In the genomic region with DNA sequence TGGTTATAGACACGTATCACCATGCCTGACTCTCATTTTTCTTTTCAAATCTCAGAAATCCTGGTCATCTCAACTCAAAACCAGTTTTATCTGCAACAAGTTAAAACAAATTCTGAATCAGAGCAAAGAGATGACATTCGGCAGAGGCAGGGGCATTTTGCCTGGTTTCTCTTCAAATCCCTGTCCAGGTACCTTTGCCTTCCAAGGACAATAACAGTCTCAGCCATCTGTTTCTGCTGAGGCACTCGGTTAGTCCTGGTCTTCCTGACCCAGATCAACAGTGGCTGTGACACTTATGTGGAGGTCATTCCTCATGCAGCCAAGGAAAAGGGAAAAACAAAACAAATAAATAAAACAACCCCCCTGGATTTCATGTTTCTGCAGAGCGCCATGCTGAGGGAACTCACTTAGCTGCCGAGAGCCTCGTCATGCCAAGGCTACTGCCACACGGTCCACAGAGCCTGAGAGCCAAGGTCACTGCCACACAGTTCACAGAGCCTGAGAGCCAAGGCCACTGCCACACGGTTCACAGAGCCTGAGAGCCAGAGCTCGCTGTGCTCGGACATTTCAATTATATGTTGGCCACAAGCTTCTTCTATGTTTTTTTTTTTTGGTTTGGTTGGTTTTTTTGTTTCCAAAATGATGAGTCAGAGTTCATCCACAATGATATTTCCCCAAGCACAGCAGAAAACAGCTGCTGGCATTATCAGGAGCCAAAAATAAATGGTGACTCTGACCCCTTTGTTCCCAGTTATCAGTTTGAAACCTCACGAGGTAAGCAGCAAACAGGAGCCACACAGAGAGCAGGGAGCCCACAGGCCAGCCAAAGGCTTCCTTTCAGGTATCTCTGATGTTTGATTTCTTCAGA, we compare ENCODE assay signal across 13 mouse cellular contexts. TPM values are rescaled to one million over a fixed set of nuclear protein-coding genes. Genes with fewer than 3 reads are reported as not detected.
DNase-seq lines count a peak whose midpoint lies in the region; ATAC-seq and TF ChIP-seq lines count a peak whose summit lies in the region.
"Had no signal": no experiment of that assay in that cellular context is flagged by ENCODE, and none has a peak within 500 bp of the region (broad histone marks: within the 10 kb centered on the region; RNA-seq: fewer than 3 reads in every experiment).

No protein-coding gene starts in this region.

- no peak for ATAC-seq in midbrain, embryonic 14.5 days (ENCODE audit: low FRiP score, low TSS enrichment)
- ATAC-seq: midbrain, embryonic 15.5 days had no signal

- no peaks in the 10 kb centered on the region for H3K9me3 ChIP-seq in midbrain, embryonic 14.5 days (ENCODE audit: control insufficient read depth, low read length)
- H3K9me3 ChIP-seq: midbrain, embryonic 15.5 days had no signal

- H3K4me1 ChIP-seq in spleen, adult 2 months (ENCODE audit: control insufficient read depth, insufficient read depth, insufficient read length), result no peaks in the 10 kb centered on the region
- H3K4me1 ChIP-seq in midbrain, embryonic 14.5 days (ENCODE audit: control insufficient read depth, insufficient read depth, low read length), result no peaks in the 10 kb centered on the region
- H3K4me1 ChIP-seq: midbrain, embryonic 15.5 days had no signal

- no peak overlapping the region for H3K4me3 ChIP-seq in spleen, adult 2 months (ENCODE audit: extremely low read depth, insufficient read depth, insufficient read length)
- H3K4me3 ChIP-seq in midbrain, embryonic 14.5 days (replicated peaks; ENCODE audit: low read depth, low read length), result no peak overlapping the region
- H3K4me3 ChIP-seq: midbrain, embryonic 15.5 days had no signal

- peak; percentile 42 to 64 for DNase-seq in cerebellum, adult 18-20 months
- no peak for DNase-seq in cerebellum, postnatal 4 days (ENCODE audit: low spot score in 2 of 2)
- no peak for DNase-seq in spleen, adult 2 months (ENCODE audit: low read depth in 1 of 2, low spot score in 2 of 2)
- DNase-seq in spleen, postnatal 14 days (ENCODE audit: low spot score in 2 of 2), result no peak
- DNase-seq in cerebellum, postnatal 36 days, result peak; percentile 17 to 35
- no peak for DNase-seq in midbrain, embryonic 14.5 days
- DNase-seq in thymus, adult 18-20 months, result no peak
- DNase-seq in urinary bladder, adult 18-20 months (ENCODE audit: low spot score in 2 of 2), result no peak
- DNase-seq: gastrocnemius, postnatal 14 days; left cerebral cortex, postnatal 4 days; lung, adult 18-20 months; thymus, postnatal 25 days had no signal

- H3K4me2 ChIP-seq in midbrain, embryonic 14.5 days (ENCODE audit: low read length), result no peak overlapping the region
- H3K4me2 ChIP-seq: midbrain, embryonic 15.5 days had no signal

- peaks cover 4% of the 10 kb centered on the region; the same call in 1 of the 2 replicates for H3K36me3 ChIP-seq in spleen, adult 2 months (ENCODE audit: control insufficient read depth, insufficient read depth, low read length)
- peaks cover 37% of the 10 kb centered on the region for H3K36me3 ChIP-seq in midbrain, embryonic 14.5 days (ENCODE audit: control insufficient read depth, insufficient read depth, low read length)
- H3K36me3 ChIP-seq: midbrain, embryonic 15.5 days had no signal

- no peak overlapping the region for H3K9ac ChIP-seq in midbrain, embryonic 14.5 days (replicated peaks; ENCODE audit: low read length)
- H3K9ac ChIP-seq: midbrain, embryonic 15.5 days had no signal

- WGBS in spleen, adult 2 months, result 82% methylated on average over 11 of the region's 11 CpGs
- 89% methylated on average over 11 of the region's 11 CpGs for WGBS in midbrain, embryonic 14.5 days

- no peaks in the 10 kb centered on the region for H3K27me3 ChIP-seq in spleen, adult 2 months (ENCODE audit: control insufficient read depth, insufficient read depth, low read length)
- no peaks in the 10 kb centered on the region for H3K27me3 ChIP-seq in midbrain, embryonic 14.5 days (ENCODE audit: control insufficient read depth, insufficient read depth, low read length)
- H3K27me3 ChIP-seq: midbrain, embryonic 15.5 days had no signal

- TF ChIP-seq POLR2A in spleen, adult 2 months (IDR thresholded peaks at IDR 0.05; ENCODE audit: low read depth, low read length), result no peak

- peak overlapping the region; percentile 8; the same call in 1 of the 2 replicates for H3K27ac ChIP-seq in spleen, adult 2 months (ENCODE audit: insufficient read depth, low read length)
- H3K27ac ChIP-seq in midbrain, embryonic 14.5 days (replicated peaks; ENCODE audit: low read depth, low read length), result no peak overlapping the region
- H3K27ac ChIP-seq: midbrain, embryonic 15.5 days had no signal

- TF ChIP-seq CTCF in spleen, adult 2 months (IDR thresholded peaks at IDR 0.05; ENCODE audit: extremely low read depth, insufficient read depth, insufficient read length, insufficient replicate concordance), result no peak

RNA-seq across cellular contexts. Expression of gene Uros, which starts 20.7 kb away (rescaled TPM):
- 23.1 and 26.6 TPM in 2 replicates for polyA plus RNA-seq in spleen, adult 2 months (2012; rRNA removed)
- polyA plus RNA-seq in midbrain, embryonic 14.5 days (2014; fragmentation: Nextera tagmentation; extraction: Ambion mirVana), result 57.7 and 58.3 TPM in 2 replicates

RNA-seq across cellular contexts. Expression of gene Bccip, which starts 21.4 kb away (rescaled TPM):
- 12.3 and 15.2 TPM in 2 replicates for polyA plus RNA-seq in spleen, adult 2 months (2012; rRNA removed)
- 76.9 and 89.0 TPM in 2 replicates for polyA plus RNA-seq in midbrain, embryonic 14.5 days (2014; fragmentation: Nextera tagmentation; extraction: Ambion mirVana)

RNA-seq across cellular contexts. Expression of gene Fank1, which starts 46.1 kb away (rescaled TPM):
- polyA plus RNA-seq in spleen, adult 2 months (2012; rRNA removed), result not detected in 2 replicates
- 3.8 and 3.9 TPM in 2 replicates for polyA plus RNA-seq in midbrain, embryonic 14.5 days (2014; fragmentation: Nextera tagmentation; extraction: Ambion mirVana)

RNA-seq across cellular contexts. Expression of gene Mmp21, which starts 50.7 kb away (rescaled TPM):
- 0.07 TPM in 1 of 2 replicates, not detected in the other for polyA plus RNA-seq in spleen, adult 2 months (2012; rRNA removed)
- polyA plus RNA-seq in midbrain, embryonic 14.5 days (2014; fragmentation: Nextera tagmentation; extraction: Ambion mirVana), result 0.11 TPM in 1 of 2 replicates, not detected in the other

RNA-seq across cellular contexts. Expression of gene Dhx32, which starts 52.0 kb away (rescaled TPM):
- 7.5 and 8.3 TPM in 2 replicates for polyA plus RNA-seq in spleen, adult 2 months (2012; rRNA removed)
- polyA plus RNA-seq in midbrain, embryonic 14.5 days (2014; fragmentation: Nextera tagmentation; extraction: Ambion mirVana), result 34.2 and 46.4 TPM in 2 replicates

Comparison
In these comparisons a context has a peak if more than half of its experiments do, and no peak if none do; other contexts are left out.
1. DNase-seq: peak in cerebellum, adult 18-20 months (2 of 2) and cerebellum, postnatal 36 days (2 of 2); none in cerebellum, postnatal 4 days (0 of 2), spleen, adult 2 months (0 of 2), spleen, postnatal 14 days (0 of 2), midbrain, embryonic 14.5 days (single experiment), thymus, adult 18-20 months (0 of 2) and urinary bladder, adult 18-20 months (0 of 2).